Mouse (Mus musculus) liver, adult 2 months (tissue): ENCODE measurements around the gene Hs1bp3. TPM values are rescaled to one million over a fixed set of nuclear protein-coding genes. Genes with fewer than 3 reads are reported as not detected.

Experiments
- DNase-seq: peaks from one replicate; pipeline ENCODE4 v3.0.0-alpha.2; 2011; ENCODE audit warnings: low read depth, low spot score; ENCODE audit errors: extremely low read depth
- H3K27ac ChIP-seq: fragments of 200-500 bp; replicated peaks from 2 replicates; pipeline ENCODE4 v1.5.1; 2012; ENCODE audit warnings: low read depth, mild to moderate bottlenecking, control low read depth, inconsistent platforms, low read length; ENCODE audit not compliant: insufficient read depth
- H3K27me3 ChIP-seq: fragments of 200-500 bp; 2 replicates; pipeline ENCODE4 v1.6.1; 2012; ENCODE audit warnings: mild to moderate bottlenecking, moderate library complexity, low read length, inconsistent platforms; ENCODE audit not compliant: control insufficient read depth, insufficient read depth
- H3K36me3 ChIP-seq: fragments of 200-500 bp; 2 replicates; pipeline ENCODE4 v1.6.1; 2012; ENCODE audit warnings: low read length, inconsistent platforms; ENCODE audit not compliant: control insufficient read depth, insufficient read depth
- H3K4me1 ChIP-seq: fragments of 200-500 bp; 2 replicates; pipeline ENCODE4 v1.6.1; 2011; ENCODE audit warnings: low read length; ENCODE audit not compliant: control insufficient read depth, insufficient read depth
- H3K4me3 ChIP-seq: fragments of 200-500 bp; 2 replicates; pipeline ENCODE4 v1.5.1; 2011; ENCODE audit warnings: low read depth, mild to moderate bottlenecking, control low read depth, low read length, moderate library complexity; ENCODE audit not compliant: insufficient read depth
- H3K79me2 ChIP-seq: fragments of 200-500 bp; 2 replicates; pipeline ENCODE4 v1.6.1; 2012; ENCODE audit warnings: inconsistent platforms, mild to moderate bottlenecking, low read length, moderate library complexity; ENCODE audit not compliant: control insufficient read depth, insufficient read depth
- H3K9ac ChIP-seq: fragments of 200-500 bp; 2 replicates; pipeline ENCODE4 v1.6.1; 2012; ENCODE audit warnings: low read depth, mild to moderate bottlenecking, control low read depth, inconsistent platforms, low read length
- CTCF ChIP-seq: fragments of 200-500 bp; IDR thresholded peaks from 2 replicates; pipeline ENCODE4 v1.5.1; 2011; ENCODE audit warnings: low read depth, low read length, control low read depth
- POLR2A ChIP-seq: fragments of 200-500 bp; IDR thresholded peaks from 2 replicates; pipeline ENCODE4 v1.6.1; 2011; ENCODE audit warnings: low read length, control low read depth; ENCODE audit not compliant: insufficient read depth; ENCODE audit errors: extremely low read depth
- WGBS: fragments of 180-500 bp; shearing (Covaris S2); methylation state at CpG from one replicate; pipeline ENCODE4 v1.1.7; 2018; 5-methylcytosine and 5-hydroxymethylcytosine counted together
- polyA plus RNA-seq: library from polyadenylated mRNA; depleted of rRNA; stranded (reverse); fragments of >200 nt; gene quantifications from 2 replicates; pipeline ENCODE4 v1.2.3, GENCODE M21; 2012
- total RNA-seq: library from RNA; depleted of rRNA; stranded (reverse); fragments of >200 nt; gene quantifications from 2 replicates; pipeline ENCODE4 v1.2.3, GENCODE M21; 2014

Hs1bp3 gene
- total and polyA plus RNA-seq, 2 experiments: 3.0 to 16.6 TPM

DNA sequence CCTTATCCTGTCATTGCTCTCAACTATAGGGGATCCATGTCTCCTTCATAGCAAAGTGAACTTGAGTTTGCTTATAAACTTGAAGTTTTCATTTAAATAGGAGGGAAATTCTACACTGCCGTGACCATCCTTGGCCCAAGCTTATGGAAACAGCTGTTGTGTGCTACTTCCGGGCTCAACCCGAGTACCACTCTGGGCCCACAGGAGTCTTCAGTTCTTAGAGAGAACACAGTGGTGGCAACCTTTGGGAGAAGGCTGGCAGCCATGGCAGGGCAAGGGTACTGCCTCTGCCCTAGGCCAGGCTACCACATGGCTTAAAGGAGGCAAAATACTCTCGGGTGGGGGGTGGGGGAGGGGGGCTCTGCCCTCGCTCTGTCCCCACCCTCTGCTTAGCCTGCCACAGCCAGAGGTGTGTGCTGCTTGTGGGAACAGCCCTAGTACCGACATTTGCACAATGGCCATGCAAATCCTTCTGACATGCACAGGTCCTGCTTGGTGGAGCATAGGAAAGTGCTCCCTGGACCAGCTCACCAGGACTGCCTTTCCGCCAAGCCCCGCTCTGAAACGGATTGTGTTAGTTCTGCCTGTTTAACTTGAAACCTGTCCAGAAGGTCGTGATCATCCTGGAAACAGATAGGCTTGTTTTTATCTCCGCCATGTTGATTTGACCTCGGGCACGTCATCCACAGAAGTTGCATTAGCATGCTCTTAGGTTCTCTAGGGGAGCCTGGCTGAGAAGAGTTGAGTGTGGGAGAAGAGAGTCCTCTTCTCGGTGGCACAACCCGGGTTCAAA, 31.8 kb upstream of the Hs1bp3 start:
- Histone ChIP-seq H3K27ac (no peak overlapping the region), H3K4me1 (0 out of 2 replicates have a peak, but pooled peaks cover 4% of the 10 kb centered on the region), H3K79me2 (no peaks in the 10 kb centered on the region), H3K36me3 (peaks cover 15% of the 10 kb centered on the region), H3K9ac (no peak overlapping the region), H3K27me3 (no peaks in the 10 kb centered on the region), H3K4me3 (no peak overlapping the region)
- WGBS: 50% methylated on average over 15 of the region's 15 CpGs
- DNase-seq: peak; percentile 85
- TF ChIP-seq POLR2A (no peak), CTCF (no peak)

DNA sequence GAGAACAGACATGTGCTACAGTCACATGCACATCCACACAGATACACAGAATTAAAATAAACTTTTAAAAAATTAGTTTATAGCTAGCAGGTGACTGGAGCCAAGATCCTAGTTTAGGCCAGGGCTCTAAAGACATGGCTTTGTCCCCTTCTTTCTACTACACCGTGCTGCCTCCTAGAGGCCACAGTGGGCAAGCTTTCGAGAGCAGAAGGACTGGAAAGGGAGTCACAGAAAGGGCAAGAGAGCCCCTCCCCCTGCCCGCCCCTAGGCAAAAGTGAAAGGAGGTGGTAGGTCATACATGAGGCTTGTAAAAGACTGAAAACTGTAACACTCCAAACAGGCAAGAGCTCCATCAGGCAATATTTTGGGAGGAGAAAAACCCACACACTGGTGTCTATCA, 25.3 kb upstream of the Hs1bp3 start:
- DNase-seq: no peak
- H3K9ac ChIP-seq: no peak overlapping the region
- H3K27ac ChIP-seq: no peak overlapping the region
- WGBS: 73% methylated on average over 3 of the region's 3 CpGs
- H3K27me3 ChIP-seq: no peaks in the 10 kb centered on the region
- H3K4me1 ChIP-seq: no peaks in the 10 kb centered on the region
- no peaks in the 10 kb centered on the region for H3K79me2 ChIP-seq
- H3K36me3 ChIP-seq: peaks cover 2% of the 10 kb centered on the region; the same call in 1 of the 2 replicates
- TF ChIP-seq CTCF (peak; percentile 36; the same call in 1 of the 2 replicates), POLR2A (no peak)
- H3K4me3 ChIP-seq: no peak overlapping the region

GRCm38 (mm10) chr12:8289099-8289498, 24.1 kb upstream of the Hs1bp3 start:
- DNase-seq: no peak
- 94% methylated on average over 6 of the region's 6 CpGs for WGBS
- H3K9ac ChIP-seq: no peak overlapping the region
- H3K79me2 ChIP-seq: no peaks in the 10 kb centered on the region
- H3K4me3 ChIP-seq: no peak overlapping the region
- H3K4me1 ChIP-seq: no peaks in the 10 kb centered on the region
- no peak for TF ChIP-seq POLR2A
- TF ChIP-seq CTCF: no peak
- H3K27me3 ChIP-seq: no peaks in the 10 kb centered on the region
- H3K36me3 ChIP-seq: no peaks in the 10 kb centered on the region
- H3K27ac ChIP-seq: no peak overlapping the region

DNA sequence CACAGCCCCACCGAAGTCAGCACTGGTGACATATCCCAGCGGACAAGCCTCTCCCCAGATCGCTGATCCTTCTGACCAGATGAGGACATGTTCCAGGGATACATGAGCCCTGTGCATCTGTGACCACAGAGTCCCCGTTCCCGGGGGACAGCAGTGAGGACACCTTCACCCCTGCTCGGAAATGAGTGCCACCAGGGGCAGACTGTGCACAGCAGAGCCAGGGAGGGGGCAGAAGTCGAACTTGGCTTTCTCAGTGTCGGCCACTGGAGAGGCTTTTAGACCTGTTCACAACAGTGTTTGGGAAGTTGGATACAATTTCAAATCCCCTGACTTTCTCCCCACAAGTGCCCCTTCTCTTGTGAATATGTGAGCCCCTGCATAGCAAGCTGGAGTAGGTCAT, 23.7 kb upstream of the Hs1bp3 start:
- H3K27ac ChIP-seq: no peak overlapping the region
- no peak for TF ChIP-seq CTCF
- no peak for TF ChIP-seq POLR2A
- no peaks in the 10 kb centered on the region for H3K27me3 ChIP-seq
- 97% methylated on average over 8 of the region's 8 CpGs for WGBS
- no peaks in the 10 kb centered on the region for H3K79me2 ChIP-seq
- H3K4me1 ChIP-seq: no peaks in the 10 kb centered on the region
- H3K36me3 ChIP-seq: no peaks in the 10 kb centered on the region
- H3K9ac ChIP-seq: no peak overlapping the region
- no peak overlapping the region for H3K4me3 ChIP-seq
- DNase-seq: no peak

- DNase-seq: no peak
- 77% methylated on average over 15 of the region's 15 CpGs for WGBS
Observed at GRCm38 (mm10) chr12:8291157-8291853, 21.9 kb upstream of the Hs1bp3 start.

More at GRCm38 (mm10) chr12:8291157-8291853, 21.9 kb upstream of the Hs1bp3 start:
- no peaks in the 10 kb centered on the region for H3K36me3 ChIP-seq
- H3K27me3 ChIP-seq: no peaks in the 10 kb centered on the region
- no peak overlapping the region for H3K27ac ChIP-seq
- no peaks in the 10 kb centered on the region for H3K4me1 ChIP-seq
- TF ChIP-seq CTCF: no peak
- TF ChIP-seq POLR2A: no peak
- H3K79me2 ChIP-seq: no peaks in the 10 kb centered on the region
- H3K9ac ChIP-seq: no peak overlapping the region
- no peak overlapping the region for H3K4me3 ChIP-seq
